Mouse (Mus musculus) midbrain, embryonic 15.5 days (tissue): ENCODE data around the gene Golgb1. TPM values are rescaled to one million over a fixed set of nuclear protein-coding genes. Genes with fewer than 3 reads are reported as not detected.

Experiments
- ATAC-seq: fragments of 200-750 bp; cut with Nextera tagmentation; replicated peaks from 2 replicates; pipeline ENCODE4 v1.8.0; 2017; ENCODE audit warnings: moderate TSS enrichment
- H3K27ac ChIP-seq: fragments of 300-500 bp; sonication (generic); 2 replicates; pipeline ENCODE4 v1.5.1; 2015; ENCODE audit warnings: mild to moderate bottlenecking, inconsistent platforms
- H3K27me3 ChIP-seq: fragments of 300-500 bp; sonication (generic); replicated peaks from 2 replicates; pipeline ENCODE4 v1.6.1; 2015; ENCODE audit warnings: inconsistent platforms
- H3K36me3 ChIP-seq: fragments of 300-500 bp; sonication (generic); replicated peaks from 2 replicates; pipeline ENCODE4 v1.6.1; 2015; ENCODE audit warnings: inconsistent platforms
- H3K4me1 ChIP-seq: fragments of 300-500 bp; sonication (generic); 2 replicates; pipeline ENCODE4 v1.6.1; 2015; ENCODE audit warnings: inconsistent platforms
- H3K4me2 ChIP-seq: fragments of 300-500 bp; sonication (generic); 2 replicates; pipeline ENCODE4 v1.6.1; 2015; ENCODE audit warnings: inconsistent platforms, mild to moderate bottlenecking, moderate library complexity
- H3K4me3 ChIP-seq: fragments of 300-500 bp; sonication (generic); 2 replicates; pipeline ENCODE4 v1.5.1; 2015; ENCODE audit warnings: mild to moderate bottlenecking, inconsistent platforms
- H3K9ac ChIP-seq: fragments of 300-500 bp; sonication (generic); 2 replicates; pipeline ENCODE4 v1.6.1; 2015; ENCODE audit warnings: mild to moderate bottlenecking, inconsistent platforms
- H3K9me3 ChIP-seq: fragments of 300-500 bp; sonication (generic); 2 replicates; pipeline ENCODE4 v1.6.1; 2016; ENCODE audit warnings: inconsistent platforms
- WGBS: fragments of 180-500 bp; shearing (Covaris S2); methylation state at CpG from one replicate; pipeline ENCODE4 v1.1.7; 2015; ENCODE audit warnings: mixed read lengths; 5-methylcytosine and 5-hydroxymethylcytosine counted together
- polyA plus RNA-seq: library from polyadenylated mRNA; unstranded; fragments of >200 nt; fragmentation: Nextera tagmentation; extraction: Ambion mirVana; gene quantifications from 2 replicates; pipeline ENCODE4 v1.2.1, GENCODE M21; 2015

Golgb1 gene
- polyA plus RNA-seq, 1 experiment from 2014 or later = 84.8 TPM

- WGBS = 15% methylated on average over 4 of the region's 4 CpGs
- no peak for ATAC-seq
Observed at GRCm38 (mm10) chr16:36951029-36951428, 76.1 kb downstream of the Golgb1 start.

GRCm38 (mm10) chr16:36955106-36955505 lies 80.2 kb downstream of the Golgb1 start:
- H3K27me3 ChIP-seq = no peaks in the 10 kb centered on the region
- ATAC-seq = no peak
- WGBS = 18% methylated on average over 11 of the region's 11 CpGs
- H3K4me3 ChIP-seq = no peak overlapping the region
- no peak overlapping the region for H3K9ac ChIP-seq
- no peaks in the 10 kb centered on the region for H3K9me3 ChIP-seq
- no peaks in the 10 kb centered on the region for H3K36me3 ChIP-seq
- no peaks in the 10 kb centered on the region for H3K4me1 ChIP-seq
- H3K4me2 ChIP-seq = no peak overlapping the region
- H3K27ac ChIP-seq = no peak overlapping the region

More at GRCm38 (mm10) chr16:36951029-36951428, 76.1 kb downstream of the Golgb1 start:
- Histone ChIP-seq H3K9ac (no peak overlapping the region), H3K27ac (no peak overlapping the region), H3K9me3 (no peaks in the 10 kb centered on the region), H3K4me2 (no peak overlapping the region), H3K4me3 (no peak overlapping the region), H3K36me3 (no peaks in the 10 kb centered on the region), H3K4me1 (no peaks in the 10 kb centered on the region), H3K27me3 (no peaks in the 10 kb centered on the region)

- Histone ChIP-seq H3K9me3 (no peaks in the 10 kb centered on the region), H3K4me2 (no peak overlapping the region), H3K9ac (no peak overlapping the region), H3K4me3 (no peak overlapping the region), H3K27ac (no peak overlapping the region), H3K4me1 (no peaks in the 10 kb centered on the region), H3K27me3 (no peaks in the 10 kb centered on the region), H3K36me3 (no peaks in the 10 kb centered on the region)
- WGBS = 91% methylated on average over 4 of the region's 4 CpGs
- ATAC-seq = no peak
Observed at GRCm38 (mm10) chr16:36963415-36963814, 88.5 kb downstream of the Golgb1 start.

- Histone ChIP-seq H3K4me3 (no peak overlapping the region), H3K27me3 (no peaks in the 10 kb centered on the region), H3K9me3 (no peaks in the 10 kb centered on the region), H3K27ac (no peak overlapping the region), H3K9ac (no peak overlapping the region), H3K36me3 (no peaks in the 10 kb centered on the region), H3K4me1 (no peaks in the 10 kb centered on the region), H3K4me2 (no peak overlapping the region)
- 95% methylated on average over 2 of the region's 2 CpGs for WGBS
- no peak for ATAC-seq
Observed at GRCm38 (mm10) chr16:36979127-36979526, 104.2 kb downstream of the Golgb1 start.

Other genes with a start within 250 kb of the Golgb1 start
- 2.1 and 2.7 TPM in 2 replicates for gene Cd86, start 209.1 kb upstream of the Golgb1 start, polyA plus RNA-seq
- gene Ildr1, start 181.2 kb upstream of the Golgb1 start, polyA plus RNA-seq = 0.52 and 0.61 TPM in 2 replicates
- gene Slc15a2, start 90.2 kb upstream of the Golgb1 start, polyA plus RNA-seq = 10.5 and 12.4 TPM in 2 replicates
- 61.8 and 66.4 TPM in 2 replicates for gene Iqcb1, start 46.8 kb upstream of the Golgb1 start, polyA plus RNA-seq
- 0.43 and 0.45 TPM in 2 replicates for gene Eaf2, start 137 bp upstream of the Golgb1 start, polyA plus RNA-seq
- 2.1 and 2.5 TPM in 2 replicates for gene Hcls1, start 59.8 kb downstream of the Golgb1 start, polyA plus RNA-seq
- 0.10 TPM in 1 of 2 replicates, not detected in the other for gene Fbxo40, start 115.3 kb downstream of the Golgb1 start, polyA plus RNA-seq
- gene Polq, start 136.6 kb downstream of the Golgb1 start, polyA plus RNA-seq = 3.2 and 3.3 TPM in 2 replicates